Mouse (Mus musculus): ENCODE measurements around the gene Rrh.
"Not testable (repeated sequence)": the region's sequence is repeated elsewhere in the genome, so short reads cannot be mapped to it uniquely, and the experiment has no call there.

Rrh gene

GRCm38 (mm10) chr3:129782746-129783145 lies 39.6 kb downstream of the Rrh start:
- no peak for DNase-seq (ENCODE audit: low spot score in 2 of 2)

DNA sequence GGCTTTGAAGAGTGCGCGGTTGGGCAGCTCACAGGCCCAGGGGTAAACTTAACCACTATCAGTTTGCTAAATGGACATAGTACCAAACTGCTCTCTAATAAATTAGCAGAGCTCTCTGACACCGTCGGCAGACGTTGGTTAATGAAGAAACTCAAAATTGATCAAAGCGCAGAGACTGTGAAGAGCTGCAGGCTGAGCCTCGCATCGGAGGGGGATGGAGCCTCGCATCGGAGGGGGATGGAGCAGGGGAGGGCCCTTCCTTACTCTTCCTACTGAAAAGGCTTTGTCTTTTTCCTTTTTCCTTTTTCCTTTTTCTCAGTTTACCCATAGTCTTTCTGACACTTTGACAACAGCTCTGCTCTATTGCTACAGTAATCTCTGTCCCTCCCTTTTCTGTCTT lies 41.0 kb downstream of the Rrh start:
- DNase-seq (ENCODE audit: low spot score in 2 of 2), result no peak

DNA sequence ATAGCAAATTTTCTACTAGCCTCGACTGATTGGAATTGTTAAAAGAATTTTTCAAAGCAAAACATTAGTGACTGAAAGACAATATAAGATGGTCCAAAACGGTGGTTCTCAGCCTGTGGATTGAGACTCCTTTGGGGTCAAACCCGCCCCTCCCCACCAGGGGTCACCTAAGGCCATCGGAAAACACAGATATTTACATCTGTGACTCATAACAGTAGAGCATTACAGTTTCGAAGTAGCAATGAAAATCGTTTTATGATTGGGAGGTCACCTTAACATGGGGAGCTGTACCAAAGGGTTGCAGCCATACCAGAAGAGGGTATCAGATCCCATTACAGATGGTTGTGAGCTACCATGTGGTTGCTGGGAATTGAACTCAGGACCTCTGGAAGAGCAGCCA lies 51.2 kb downstream of the Rrh start:
- no peak for DNase-seq (ENCODE audit: low spot score in 2 of 2)

- DNase-seq (ENCODE audit: low spot score in 2 of 2), result no peak
Observed at GRCm38 (mm10) chr3:129766971-129767794, 55.2 kb downstream of the Rrh start.

DNA sequence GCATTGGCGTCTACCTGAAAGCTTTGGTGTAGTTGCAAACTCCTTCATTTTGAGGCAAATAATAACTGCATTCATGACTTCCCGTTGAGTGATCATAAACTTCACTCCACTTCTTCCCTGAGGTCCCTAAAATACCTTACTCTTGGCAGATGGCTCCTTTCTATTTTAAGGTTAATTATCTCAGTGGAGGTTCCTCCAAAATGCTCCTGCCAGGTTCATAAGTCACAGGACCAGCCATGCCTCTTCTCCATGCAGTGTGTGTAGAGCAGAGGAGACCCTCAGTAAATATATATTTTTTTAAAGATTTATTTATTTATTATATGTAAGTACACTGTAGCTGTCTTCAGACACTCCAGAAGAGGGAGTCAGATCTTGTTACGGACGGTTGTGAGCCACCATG lies 56.3 kb downstream of the Rrh start:
- no peak for DNase-seq (ENCODE audit: low spot score in 2 of 2)

DNA sequence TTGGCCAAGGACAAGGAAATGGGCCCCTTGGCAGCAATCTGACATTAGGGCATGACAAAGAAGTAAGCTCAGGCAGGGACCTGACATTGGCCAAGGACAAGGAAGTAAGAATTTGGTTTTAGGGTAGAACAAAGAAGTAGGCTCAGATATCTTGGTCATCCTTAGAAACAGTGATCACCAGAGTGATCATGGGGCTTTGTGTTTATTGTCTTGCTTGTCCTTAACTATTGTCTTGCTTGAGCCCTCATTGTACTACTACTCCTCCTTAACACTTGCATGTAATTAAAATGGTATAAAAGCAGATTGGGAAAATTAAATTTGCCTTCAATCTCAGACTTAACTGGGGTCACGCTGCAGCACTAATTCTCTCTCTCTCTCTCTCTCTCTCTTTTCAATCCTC lies 64.8 kb downstream of the Rrh start:
- DNase-seq (ENCODE audit: low spot score in 2 of 2), result not testable (repeated sequence)

DNA sequence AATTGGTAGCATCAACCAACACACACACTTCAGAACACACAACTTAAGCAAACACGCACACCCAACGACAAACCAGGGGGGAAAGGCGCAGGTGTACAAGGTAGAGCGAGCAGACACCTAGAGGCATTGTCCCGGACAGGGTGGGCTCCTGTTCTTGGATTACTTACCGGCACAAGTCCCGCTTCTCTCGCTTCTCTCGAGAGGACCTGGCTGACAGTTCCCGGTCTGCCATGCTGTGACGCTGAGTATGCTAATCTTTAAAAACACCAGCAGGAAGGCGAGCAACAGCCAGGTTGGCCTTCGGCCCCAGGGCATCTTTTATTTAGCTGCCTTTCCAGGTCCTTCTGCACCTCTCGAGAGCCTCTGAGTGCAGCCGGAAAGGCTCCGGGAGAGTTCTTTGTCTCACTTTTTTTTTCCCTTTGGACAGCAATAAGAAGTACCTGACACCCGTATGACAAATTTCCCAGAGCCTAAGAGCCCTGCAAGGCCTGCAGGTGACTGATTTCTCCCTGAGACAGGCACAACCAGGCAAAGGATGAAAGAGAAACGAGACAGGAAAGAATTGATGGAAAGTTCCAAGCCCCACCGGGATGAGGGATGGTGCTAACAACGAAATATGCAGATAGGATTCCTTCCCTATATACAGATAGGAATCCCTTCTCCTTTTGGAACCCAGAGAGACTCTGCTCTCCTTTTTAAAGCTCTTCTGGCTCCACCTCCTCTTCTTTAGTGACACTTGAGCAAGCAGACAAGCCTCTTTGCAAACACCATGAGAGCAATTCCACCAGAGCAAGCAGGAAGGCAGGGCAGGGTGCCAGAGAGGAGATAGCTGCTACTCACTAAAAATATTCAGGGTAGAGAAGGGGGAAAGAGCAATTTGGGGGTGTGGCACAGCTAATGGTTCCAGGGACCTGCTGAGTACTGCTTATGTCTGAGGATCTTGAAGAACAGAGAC lies 67.5 kb downstream of the Rrh start, which contains the start of gene Egf:
TSS of gene Egf (minus strand) at position 667 of the 955 bp plus-strand sequence.
- DNase-seq (ENCODE audit: low spot score in 2 of 2), result no peak
